Mouse (Mus musculus) intestine, embryonic 16.5 days (tissue): ENCODE results near the gene Pcna. TPM values are rescaled to one million over a fixed set of nuclear protein-coding genes. Genes with fewer than 3 reads are reported as not detected.

Source experiments
- ATAC-seq: fragments of 200-750 bp; cut with Nextera tagmentation; 2 replicates; pipeline ENCODE4 v1.8.0; 2017; ENCODE audit warnings: moderate TSS enrichment, moderate library complexity
- H3K27ac ChIP-seq: fragments of 300-500 bp; sonication (generic); 2 replicates; pipeline ENCODE4 v1.5.1; 2014; ENCODE audit warnings: mild to moderate bottlenecking, low read length
- H3K27me3 ChIP-seq: fragments of 300-500 bp; sonication (generic); replicated peaks from 2 replicates; pipeline ENCODE4 v1.6.1; 2014; ENCODE audit warnings: low read length, control low read depth, mixed read lengths; ENCODE audit not compliant: control insufficient read depth, insufficient read depth
- H3K36me3 ChIP-seq: fragments of 300-500 bp; sonication (generic); 2 replicates; pipeline ENCODE4 v1.6.1; 2014; ENCODE audit warnings: low read length, control low read depth; ENCODE audit not compliant: control insufficient read depth, insufficient read depth
- H3K4me1 ChIP-seq: fragments of 300-500 bp; sonication (generic); 2 replicates; pipeline ENCODE4 v1.6.1; 2014; ENCODE audit warnings: low read length, control low read depth, mixed read lengths; ENCODE audit not compliant: control insufficient read depth, insufficient read depth
- H3K4me2 ChIP-seq: fragments of 300-500 bp; sonication (generic); 2 replicates; pipeline ENCODE4 v1.6.1; 2014; ENCODE audit warnings: low read depth, low read length, control low read depth
- H3K4me3 ChIP-seq: fragments of 300-500 bp; sonication (generic); 2 replicates; pipeline ENCODE4 v1.5.1; 2014; ENCODE audit warnings: mild to moderate bottlenecking, low read length
- H3K9ac ChIP-seq: fragments of 300-500 bp; sonication (generic); 2 replicates; pipeline ENCODE4 v1.6.1; 2014; ENCODE audit warnings: low read depth, low read length
- H3K9me3 ChIP-seq: fragments of 300-500 bp; sonication (generic); 2 replicates; pipeline ENCODE4 v1.6.1; 2016; ENCODE audit warnings: low read length, control low read depth; ENCODE audit not compliant: control insufficient read depth
- WGBS: fragments of 180-500 bp; shearing (Covaris S2); extraction: QIAGEN DNeasy Blood & Tissue Kit; methylation state at CpG from one replicate; pipeline ENCODE4 v1.1.7; 2014; 5-methylcytosine and 5-hydroxymethylcytosine counted together
- polyA plus RNA-seq: library from polyadenylated mRNA; unstranded; fragments of >200 nt; fragmentation: Nextera tagmentation; extraction: Ambion mirVana; gene quantifications from 2 replicates; pipeline ENCODE4 v1.2.1, GENCODE M21; 2015

Gene Pcna
- polyA plus RNA-seq, 1 experiment from 2014 or later, result 217 TPM

GRCm38 (mm10) chr2:132279336-132279882 lies 26.3 kb upstream of the Pcna start:
- Histone ChIP-seq H3K4me1 (peaks cover 19% of the 10 kb centered on the region), H3K27me3 (no peaks in the 10 kb centered on the region), H3K9me3 (no peaks in the 10 kb centered on the region), H3K27ac (no peak overlapping the region), H3K4me3 (no peak overlapping the region), H3K36me3 (no peaks in the 10 kb centered on the region), H3K9ac (no peak overlapping the region), H3K4me2 (no peak overlapping the region)
- no peak for ATAC-seq
- 73% methylated on average over 3 of the region's 3 CpGs for WGBS

GRCm38 (mm10) chr2:132278273-132278853 lies 25.2 kb upstream of the Pcna start:
- no peaks in the 10 kb centered on the region for H3K36me3 ChIP-seq
- H3K27ac ChIP-seq, result no peak overlapping the region
- no peak for ATAC-seq
- H3K4me2 ChIP-seq, result no peak overlapping the region
- no peaks in the 10 kb centered on the region for H3K9me3 ChIP-seq
- H3K4me3 ChIP-seq, result no peak overlapping the region
- no peaks in the 10 kb centered on the region for H3K27me3 ChIP-seq
- H3K4me1 ChIP-seq, result peaks cover 16% of the 10 kb centered on the region
- no peak overlapping the region for H3K9ac ChIP-seq
- WGBS, result 83% methylated on average over 8 of the region's 8 CpGs

- whole genome bisulfite sequencing, result 67% methylated on average over 4 of the region's 4 CpGs
- H3K4me2 ChIP-seq, result no peak overlapping the region
- no peaks in the 10 kb centered on the region for H3K4me1 ChIP-seq
- H3K36me3 ChIP-seq, result no peaks in the 10 kb centered on the region
- no peak overlapping the region for H3K27ac ChIP-seq
- no peak overlapping the region for H3K9ac ChIP-seq
- H3K9me3 ChIP-seq, result no peaks in the 10 kb centered on the region
- ATAC-seq, result no peak
- no peaks in the 10 kb centered on the region for H3K27me3 ChIP-seq
- no peak overlapping the region for H3K4me3 ChIP-seq
Observed at GRCm38 (mm10) chr2:132276249-132276648, 23.1 kb upstream of the Pcna start.

GRCm38 (mm10) chr2:132275527-132275926 lies 22.4 kb upstream of the Pcna start:
- H3K4me2 ChIP-seq, result no peak overlapping the region
- ATAC-seq, result no peak
- H3K36me3 ChIP-seq, result no peaks in the 10 kb centered on the region
- no peaks in the 10 kb centered on the region for H3K4me1 ChIP-seq
- H3K9ac ChIP-seq, result no peak overlapping the region
- H3K4me3 ChIP-seq, result no peak overlapping the region
- no peaks in the 10 kb centered on the region for H3K27me3 ChIP-seq
- no peak overlapping the region for H3K27ac ChIP-seq
- WGBS, result 81% methylated on average over 4 of the region's 4 CpGs
- H3K9me3 ChIP-seq, result no peaks in the 10 kb centered on the region

- Histone ChIP-seq H3K4me1 (no peaks in the 10 kb centered on the region), H3K4me2 (no peak overlapping the region), H3K4me3 (no peak overlapping the region), H3K36me3 (no peaks in the 10 kb centered on the region), H3K27ac (no peak overlapping the region), H3K9me3 (no peaks in the 10 kb centered on the region), H3K27me3 (no peaks in the 10 kb centered on the region), H3K9ac (no peak overlapping the region)
- no peak for ATAC-seq
- WGBS, result 44% methylated on average over 6 of the region's 6 CpGs
Observed at GRCm38 (mm10) chr2:132272694-132273389, 19.7 kb upstream of the Pcna start.

- no peaks in the 10 kb centered on the region for H3K9me3 ChIP-seq
- no peak overlapping the region for H3K27ac ChIP-seq
- no peak overlapping the region for H3K4me2 ChIP-seq
- 69% methylated on average over 2 of the region's 2 CpGs for WGBS
- no peak for ATAC-seq
- H3K27me3 ChIP-seq, result no peaks in the 10 kb centered on the region
- no peaks in the 10 kb centered on the region for H3K4me1 ChIP-seq
- H3K36me3 ChIP-seq, result no peaks in the 10 kb centered on the region
- no peak overlapping the region for H3K9ac ChIP-seq
- H3K4me3 ChIP-seq, result no peak overlapping the region
Observed at GRCm38 (mm10) chr2:132270331-132270951, 17.3 kb upstream of the Pcna start.

- H3K36me3 ChIP-seq, result no peaks in the 10 kb centered on the region
- H3K27ac ChIP-seq, result no peak overlapping the region
- no peaks in the 10 kb centered on the region for H3K9me3 ChIP-seq
- H3K4me2 ChIP-seq, result no peak overlapping the region
- 82% methylated on average over 3 of the region's 3 CpGs for WGBS
- H3K4me3 ChIP-seq, result no peak overlapping the region
- ATAC-seq, result no peak
- peaks cover 5% of the 10 kb centered on the region; the same call in 1 of the 2 replicates for H3K4me1 ChIP-seq
- H3K9ac ChIP-seq, result no peak overlapping the region
- no peaks in the 10 kb centered on the region for H3K27me3 ChIP-seq
Observed at GRCm38 (mm10) chr2:132269217-132269616, 16.1 kb upstream of the Pcna start.

- H3K9ac ChIP-seq, result no peak overlapping the region
- H3K4me2 ChIP-seq, result no peak overlapping the region
- 85% methylated on average over 3 of the region's 3 CpGs for WGBS
- no peaks in the 10 kb centered on the region for H3K36me3 ChIP-seq
- no peak overlapping the region for H3K27ac ChIP-seq
- no peaks in the 10 kb centered on the region for H3K9me3 ChIP-seq
- H3K4me1 ChIP-seq, result peaks cover 6% of the 10 kb centered on the region; the same call in 1 of the 2 replicates
- H3K4me3 ChIP-seq, result no peak overlapping the region
- ATAC-seq, result no peak
- no peaks in the 10 kb centered on the region for H3K27me3 ChIP-seq
Observed at GRCm38 (mm10) chr2:132266086-132266485, 13.0 kb upstream of the Pcna start.

- H3K9me3 ChIP-seq, result no peaks in the 10 kb centered on the region
- no peak overlapping the region for H3K9ac ChIP-seq
- no peak overlapping the region for H3K4me3 ChIP-seq
- H3K4me1 ChIP-seq, result peaks cover 6% of the 10 kb centered on the region; the same call in 1 of the 2 replicates
- H3K36me3 ChIP-seq, result no peaks in the 10 kb centered on the region
- 83% methylated on average over 9 of the region's 9 CpGs for WGBS
- H3K4me2 ChIP-seq, result no peak overlapping the region
- ATAC-seq, result no peak
- no peaks in the 10 kb centered on the region for H3K27me3 ChIP-seq
- no peak overlapping the region for H3K27ac ChIP-seq
Observed at GRCm38 (mm10) chr2:132265196-132265595, 12.1 kb upstream of the Pcna start.
